Mouse (Mus musculus) small intestine, adult 2 months (tissue): ENCODE measurements around the gene Fignl2.

Experiments
- CTCF ChIP-seq: fragments of 200-500 bp; IDR thresholded peaks from 2 replicates; pipeline ENCODE4 v1.5.1; 2012; ENCODE audit warnings: low read depth, mild to moderate bottlenecking, control low read depth, inconsistent platforms, low read length, moderate library complexity, mixed read lengths; ENCODE audit not compliant: insufficient replicate concordance, insufficient read length; ENCODE audit errors: extremely low read depth
- POLR2A ChIP-seq: fragments of 200-500 bp; IDR thresholded peaks from 2 replicates; pipeline ENCODE4 v1.6.1; 2012; ENCODE audit warnings: low read depth, mild to moderate bottlenecking, control low read depth, inconsistent platforms, low read length, moderate library complexity

GRCm38 (mm10) chr15:101095392-101095791 is 17.0 kb upstream of the Fignl2 start:
- TF ChIP-seq CTCF (no peak), POLR2A (no peak)
